ENCODE assay signal across 8 mouse cellular contexts in the genomic region with DNA sequence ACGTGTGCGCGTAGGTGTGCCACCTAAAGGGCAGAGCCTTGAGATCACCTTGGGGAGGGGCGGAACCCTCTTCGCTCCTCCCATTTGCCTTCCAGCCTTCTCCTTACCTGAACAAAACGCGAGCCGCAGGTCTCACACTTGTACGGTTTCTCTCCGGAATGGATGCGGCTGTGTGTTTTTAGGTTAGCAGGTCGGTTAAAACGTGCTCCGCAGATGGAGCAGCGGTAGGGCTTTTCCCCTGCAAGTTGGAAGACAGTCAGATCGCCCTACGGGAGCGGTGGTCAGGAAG. TPM values are rescaled to one million over a fixed set of nuclear protein-coding genes. Genes with fewer than 3 reads are reported as not detected.
DNase-seq lines count a peak whose midpoint lies in the region; ATAC-seq and TF ChIP-seq lines count a peak whose summit lies in the region.
"Had no signal": no experiment of that assay in that cellular context is flagged by ENCODE, and none has a peak within 500 bp of the region (broad histone marks: within the 10 kb centered on the region; RNA-seq: fewer than 3 reads in every experiment).

No protein-coding gene starts in this region.

- TF ChIP-seq CTCF in testis, adult 2 months (IDR thresholded peaks at IDR 0.05; ENCODE audit: control insufficient read depth, insufficient read depth, insufficient replicate concordance, low read depth, low read length), result no peak

- ATAC-seq in hindbrain, embryonic 13.5 days (ENCODE audit: low FRiP score), result no peak
- no peak for ATAC-seq in liver, embryonic 16.5 days (ENCODE audit: low read depth)
- ATAC-seq in granulocyte monocyte progenitor cell, adult 5-6 weeks (replicated peaks; ENCODE audit: poor library complexity, severe bottlenecking), result no peak

- no peak for TF ChIP-seq POLR2A in testis, adult 2 months (IDR thresholded peaks at IDR 0.05; ENCODE audit: control insufficient read depth, low read depth, low read length)

- H3K4me1 ChIP-seq in testis, adult 2 months (ENCODE audit: control insufficient read depth, insufficient read depth, low read length), result peaks cover 25% of the 10 kb centered on the region
- peaks cover 48% of the 10 kb centered on the region for H3K4me1 ChIP-seq in hindbrain, embryonic 13.5 days (replicated peaks)
- peaks cover 67% of the 10 kb centered on the region for H3K4me1 ChIP-seq in liver, embryonic 16.5 days (ENCODE audit: control insufficient read depth, low read depth, low read length)

- H3K27me3 ChIP-seq in testis, adult 2 months (ENCODE audit: control insufficient read depth, insufficient read depth, low read length), result no peaks in the 10 kb centered on the region; the same call in 1 of the 2 replicates
- peaks cover 81% of the 10 kb centered on the region for H3K27me3 ChIP-seq in hindbrain, embryonic 13.5 days
- H3K27me3 ChIP-seq in liver, embryonic 16.5 days (ENCODE audit: control insufficient read depth, insufficient read depth, low read depth, low read length), result peaks cover 34% of the 10 kb centered on the region

- peak overlapping the region; percentile 59 for H3K9ac ChIP-seq in hindbrain, embryonic 13.5 days
- no peak overlapping the region for H3K9ac ChIP-seq in liver, embryonic 16.5 days (ENCODE audit: low read depth, low read length)

- WGBS in hindbrain, embryonic 13.5 days, result 10% methylated on average over 18 of the region's 18 CpGs
- WGBS in liver, embryonic 16.5 days (ENCODE audit: insufficient replicate concordance), result 31% methylated on average over 18 of the region's 18 CpGs

- DNase-seq in testis, postnatal 10 days (ENCODE audit: low spot score), result no peak
- no peak for DNase-seq in thymus, adult 18-20 months
- DNase-seq in frontal cortex, postnatal 36 days (ENCODE audit: low spot score in 2 of 2), result no peak
- DNase-seq: thymus, postnatal 14 days had no signal

- H3K27ac ChIP-seq in testis, adult 2 months (ENCODE audit: control insufficient read depth, insufficient read depth, low read depth, low read length), result no peak overlapping the region
- no peak overlapping the region for H3K27ac ChIP-seq in hindbrain, embryonic 13.5 days
- H3K27ac ChIP-seq in liver, embryonic 16.5 days (ENCODE audit: low read length), result no peak overlapping the region

- no peaks in the 10 kb centered on the region for H3K36me3 ChIP-seq in testis, adult 2 months (ENCODE audit: control insufficient read depth, insufficient read depth, low read length)
- no peaks in the 10 kb centered on the region for H3K36me3 ChIP-seq in hindbrain, embryonic 13.5 days
- H3K36me3 ChIP-seq in liver, embryonic 16.5 days (ENCODE audit: control insufficient read depth, insufficient read depth), result no peaks in the 10 kb centered on the region

- peak overlapping the region; percentile 50 for H3K4me2 ChIP-seq in hindbrain, embryonic 13.5 days
- H3K4me2 ChIP-seq in liver, embryonic 16.5 days (ENCODE audit: low read depth, low read length), result peak overlapping the region; percentile 50

- H3K9me3 ChIP-seq in hindbrain, embryonic 13.5 days, result no peaks in the 10 kb centered on the region
- no peaks in the 10 kb centered on the region for H3K9me3 ChIP-seq in liver, embryonic 16.5 days (replicated peaks; ENCODE audit: control insufficient read depth, low read length)

- peak overlapping the region; percentile 5; the same call in 1 of the 2 replicates for H3K4me3 ChIP-seq in testis, adult 2 months (ENCODE audit: control insufficient read depth, low read depth, low read length)
- H3K4me3 ChIP-seq in hindbrain, embryonic 13.5 days, result peak overlapping the region; percentile 26
- peak overlapping the region; percentile 27 for H3K4me3 ChIP-seq in liver, embryonic 16.5 days (ENCODE audit: low read depth, low read length)

RNA-seq across cellular contexts. Expression of a gene that starts 3.1 kb away (rescaled TPM):
- polyA plus RNA-seq in testis, adult 2 months (2012; rRNA removed), result 1.9 and 2.3 TPM in 2 replicates
- polyA plus RNA-seq in hindbrain, embryonic 13.5 days (2015; fragmentation: Nextera tagmentation; extraction: Ambion mirVana), result 5.0 and 5.5 TPM in 2 replicates
- polyA plus RNA-seq in liver, embryonic 16.5 days (2015; fragmentation: Nextera tagmentation; extraction: Ambion mirVana), result 2.1 and 2.3 TPM in 2 replicates
- total RNA-seq in granulocyte monocyte progenitor cell, adult 5-6 weeks (2014; fragmentation: Nextera tagmentation), result not detected in 2 replicates
- total RNA-seq in granulocyte monocyte progenitor cell, adult 5-6 weeks (2017), result 0.13 TPM in 1 of 2 replicates, not detected in the other

RNA-seq across cellular contexts. Expression of a gene that starts 5.7 kb away (rescaled TPM):
- polyA plus RNA-seq in testis, adult 2 months (2012; rRNA removed), result 2.2 and 3.3 TPM in 2 replicates
- polyA plus RNA-seq in hindbrain, embryonic 13.5 days (2015; fragmentation: Nextera tagmentation; extraction: Ambion mirVana), result 16.1 and 18.1 TPM in 2 replicates
- 2.6 and 4.3 TPM in 2 replicates for polyA plus RNA-seq in liver, embryonic 16.5 days (2015; fragmentation: Nextera tagmentation; extraction: Ambion mirVana)
- 7.1 and 7.9 TPM in 2 replicates for total RNA-seq in granulocyte monocyte progenitor cell, adult 5-6 weeks (2014; fragmentation: Nextera tagmentation)
- total RNA-seq in granulocyte monocyte progenitor cell, adult 5-6 weeks (2017), result 9.8 TPM in 2 replicates

RNA-seq across cellular contexts. Expression of a gene that starts 11.2 kb away (rescaled TPM):
- polyA plus RNA-seq in testis, adult 2 months (2012; rRNA removed), result 26.6 and 27.7 TPM in 2 replicates
- polyA plus RNA-seq in hindbrain, embryonic 13.5 days (2015; fragmentation: Nextera tagmentation; extraction: Ambion mirVana), result 193 and 201 TPM in 2 replicates
- 53.9 and 54.5 TPM in 2 replicates for polyA plus RNA-seq in liver, embryonic 16.5 days (2015; fragmentation: Nextera tagmentation; extraction: Ambion mirVana)
- total RNA-seq in granulocyte monocyte progenitor cell, adult 5-6 weeks (2014; fragmentation: Nextera tagmentation), result 78.5 and 112 TPM in 2 replicates
- total RNA-seq in granulocyte monocyte progenitor cell, adult 5-6 weeks (2017), result 36.9 and 44.2 TPM in 2 replicates

RNA-seq across cellular contexts. Expression of a gene that starts 13.1 kb away (rescaled TPM):
- polyA plus RNA-seq in testis, adult 2 months (2012; rRNA removed), result 3.4 and 3.7 TPM in 2 replicates
- 12.4 and 14.7 TPM in 2 replicates for polyA plus RNA-seq in hindbrain, embryonic 13.5 days (2015; fragmentation: Nextera tagmentation; extraction: Ambion mirVana)
- polyA plus RNA-seq in liver, embryonic 16.5 days (2015; fragmentation: Nextera tagmentation; extraction: Ambion mirVana), result 3.4 and 4.3 TPM in 2 replicates
- total RNA-seq in granulocyte monocyte progenitor cell, adult 5-6 weeks (2014; fragmentation: Nextera tagmentation), result 4.7 and 4.8 TPM in 2 replicates
- 0.57 TPM in 1 of 2 replicates, not detected in the other for total RNA-seq in granulocyte monocyte progenitor cell, adult 5-6 weeks (2017)

RNA-seq across cellular contexts. Expression of a gene that starts 13.1 kb away (rescaled TPM):
- polyA plus RNA-seq in testis, adult 2 months (2012; rRNA removed), result 112 and 119 TPM in 2 replicates
- 340 and 342 TPM in 2 replicates for polyA plus RNA-seq in hindbrain, embryonic 13.5 days (2015; fragmentation: Nextera tagmentation; extraction: Ambion mirVana)
- 146 and 159 TPM in 2 replicates for polyA plus RNA-seq in liver, embryonic 16.5 days (2015; fragmentation: Nextera tagmentation; extraction: Ambion mirVana)
- 116 and 161 TPM in 2 replicates for total RNA-seq in granulocyte monocyte progenitor cell, adult 5-6 weeks (2014; fragmentation: Nextera tagmentation)
- 31.2 and 31.3 TPM in 2 replicates for total RNA-seq in granulocyte monocyte progenitor cell, adult 5-6 weeks (2017)
